Mouse (Mus musculus) left cerebral cortex, adult 11 months (tissue): ENCODE data around the gene Gm10413.
"Not testable (repeated sequence)": the region's sequence is repeated elsewhere in the genome, so short reads cannot be mapped to it uniquely, and the experiment has no call there.

Source experiments
- DNase-seq: peaks from one replicate; pipeline ENCODE4 v3.0.0; 2022; ENCODE audit warnings: low spot score

Gene Gm10413

GRCm38 (mm10) chr14:3394793-3395192 is at the start of gene Gm10413:
Gm10413 (plus strand) TSS chr14:3395093.
- DNase-seq = not testable (repeated sequence)

DNA sequence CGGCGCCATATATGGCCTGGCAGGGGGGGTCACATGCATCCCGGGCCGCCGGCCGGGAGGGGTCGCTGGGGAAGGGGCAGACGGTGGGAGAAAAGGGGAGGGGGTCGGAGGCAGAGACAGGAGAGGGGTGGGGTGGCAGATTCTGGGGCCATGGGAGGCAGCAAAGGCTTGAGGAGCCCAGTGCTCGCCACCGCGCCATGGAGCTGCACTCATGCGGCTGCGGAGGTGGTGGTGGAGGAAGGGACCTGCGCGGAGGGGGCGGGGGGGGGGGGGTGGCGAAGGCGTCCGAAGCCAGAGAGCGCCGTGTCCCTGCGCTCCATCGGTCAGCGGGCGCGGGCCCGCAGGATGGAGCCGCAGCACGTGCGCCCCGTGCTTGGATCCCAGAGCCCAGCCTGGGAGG is 17.4 kb downstream of the Gm10413 start, which contains the start of gene Gm10409:
Gene Gm10409, plus strand, starts transcription at position 301 of the 400 bp plus-strand sequence.
- not testable (repeated sequence) for DNase-seq

DNA sequence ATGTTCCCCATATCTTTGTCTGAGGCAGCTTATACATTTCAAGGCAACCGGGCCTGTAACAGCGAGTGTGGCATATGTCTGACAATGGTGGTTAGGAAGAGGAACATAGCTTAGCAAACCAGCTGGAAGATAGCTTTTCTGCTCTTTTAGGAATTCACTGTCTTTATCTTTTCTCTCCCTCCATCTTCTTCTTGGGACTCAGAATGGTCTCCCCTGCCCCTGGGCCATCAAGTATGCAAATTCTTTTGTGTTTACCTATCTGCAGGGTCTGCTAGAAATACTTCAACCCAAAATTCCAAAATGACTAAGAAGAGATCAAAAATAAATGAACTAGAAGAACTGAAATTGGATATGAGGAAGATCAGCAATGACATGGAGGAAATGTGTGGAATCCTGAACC is 32.9 kb downstream of the Gm10413 start, which contains the start of gene Gm3005:
Gene Gm3005, plus strand, starts transcription at position 301 of the 400 bp plus-strand sequence.
- DNase-seq = not testable (repeated sequence)

- not testable (repeated sequence) for DNase-seq
Observed at GRCm38 (mm10) chr14:3449079-3449478, 54.2 kb downstream of the Gm10413 start, which contains the start of gene Gm10408. Gm10408 (plus strand) TSS chr14:3449379.
